Mouse (Mus musculus) olfactory bulb, adult 2 months (tissue): ENCODE results near the gene Clec2g.

ENCODE experiments used
- CTCF ChIP-seq: fragments of 200-500 bp; IDR thresholded peaks from 2 replicates; pipeline ENCODE4 v1.5.1; 2012; ENCODE audit warnings: low read depth, mild to moderate bottlenecking, low read length, moderate library complexity; ENCODE audit not compliant: insufficient read depth
- POLR2A ChIP-seq: fragments of 200-500 bp; IDR thresholded peaks from 2 replicates; pipeline ENCODE4 v1.6.1; 2012; ENCODE audit warnings: mild to moderate bottlenecking, low read depth, low read length, moderate library complexity; ENCODE audit not compliant: insufficient read depth

DNA sequence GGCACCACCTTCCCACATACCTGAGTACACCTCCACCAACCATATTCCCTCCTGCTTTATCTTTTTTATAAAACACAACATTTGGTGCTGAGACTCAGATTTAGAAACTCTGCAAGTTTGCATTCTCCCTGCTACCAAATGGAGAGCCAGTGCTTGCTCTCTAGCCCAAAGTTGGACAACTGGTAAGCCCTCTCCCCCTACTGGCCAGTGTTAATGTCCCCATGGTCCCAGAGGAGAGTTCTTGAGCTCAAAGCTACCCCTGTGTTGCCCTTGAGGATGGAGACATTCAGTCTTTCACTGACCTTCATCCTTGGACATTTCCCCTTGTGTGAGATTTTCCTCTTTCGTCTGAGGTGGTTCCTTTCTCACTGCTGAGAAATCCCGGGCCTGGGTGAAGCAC, 34.1 kb upstream of the Clec2g start:
- no peak for TF ChIP-seq CTCF
- no peak for TF ChIP-seq POLR2A
